Mouse (Mus musculus) brain, embryonic 14.5 days (tissue): ENCODE measurements around the gene Pkd1l2.

Experiments
- CTCF ChIP-seq: fragments of 200-500 bp; IDR thresholded peaks from 2 replicates; pipeline ENCODE4 v1.5.1; 2012; ENCODE audit warnings: inconsistent platforms, mild to moderate bottlenecking, moderate library complexity, borderline replicate concordance; ENCODE audit not compliant: insufficient read depth, insufficient read length; ENCODE audit errors: extremely low read depth
- POLR2A ChIP-seq: fragments of 200-500 bp; IDR thresholded peaks from 2 replicates; pipeline ENCODE4 v1.6.1; 2012; ENCODE audit warnings: mild to moderate bottlenecking, inconsistent platforms, borderline replicate concordance; ENCODE audit not compliant: poor library complexity, insufficient read depth, insufficient read length, severe bottlenecking; ENCODE audit errors: extremely low read depth

DNA sequence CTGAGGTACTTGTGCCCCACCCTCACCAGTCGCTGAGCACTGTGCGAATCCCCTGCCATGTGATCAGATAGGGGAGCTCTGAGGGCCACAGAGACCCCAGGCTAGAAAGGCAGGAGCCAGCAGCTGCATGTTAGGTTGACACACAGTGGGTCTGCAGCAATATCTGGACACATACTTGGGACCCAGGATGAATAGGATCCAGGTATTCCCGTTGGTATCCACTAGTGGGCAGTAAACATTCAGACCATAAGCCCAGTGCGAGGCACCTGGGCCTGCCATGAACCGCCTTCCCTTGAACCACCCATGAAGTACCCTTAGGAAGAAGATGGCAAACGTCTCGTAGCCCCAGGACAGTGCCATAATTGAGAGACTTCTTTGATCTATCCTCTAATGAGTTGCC, 32.8 kb downstream of the Pkd1l2 start:
- TF ChIP-seq CTCF (no peak), POLR2A (no peak)
